In the genomic region with DNA sequence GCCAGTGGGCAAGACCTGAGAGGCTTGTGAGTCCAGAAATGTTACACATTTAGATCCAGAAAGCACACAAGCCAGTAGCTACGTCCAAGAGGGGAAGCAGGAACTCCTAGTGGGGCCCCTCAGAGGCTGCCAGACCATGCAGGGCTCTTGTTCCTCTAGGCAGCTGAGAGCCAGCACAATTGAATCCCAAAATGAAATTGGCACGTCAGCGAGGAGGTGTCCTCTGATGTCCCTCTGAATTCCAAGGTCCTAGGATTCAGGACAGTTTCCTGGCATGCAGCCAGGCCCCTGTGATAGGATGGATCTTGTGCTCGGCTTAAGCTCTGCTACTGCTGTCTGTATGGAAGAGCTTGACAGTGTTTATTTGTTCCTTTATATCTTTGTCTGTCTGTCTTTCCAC, we compare ENCODE assay signal across 9 mouse cellular contexts.
A peak's percentile ranks its signal among the peaks of the same experiment; 100 is the strongest.
DNase-seq lines count a peak whose midpoint lies in the region; ATAC-seq and TF ChIP-seq lines count a peak whose summit lies in the region.
"Had no signal": no experiment of that assay in that cellular context is flagged by ENCODE, and none has a peak within 500 bp of the region (broad histone marks: within the 10 kb centered on the region; RNA-seq: fewer than 3 reads in every experiment).

No protein-coding gene starts in this region.

- no peaks in the 10 kb centered on the region for H3K27me3 ChIP-seq in embryonic facial prominence, embryonic 14.5 days (replicated peaks; ENCODE audit: control insufficient read depth, insufficient read depth, low read length)
- no peaks in the 10 kb centered on the region for H3K27me3 ChIP-seq in embryonic facial prominence, embryonic 10.5 days (replicated peaks; ENCODE audit: low read depth, poor library complexity, severe bottlenecking)
- H3K27me3 ChIP-seq in heart, adult 2 months (ENCODE audit: control insufficient read depth, insufficient read depth, low read length), result no peaks in the 10 kb centered on the region
- H3K27me3 ChIP-seq: limb, embryonic 15.5 days had no signal

- 50% methylated on average over 4 of the region's 4 CpGs for WGBS in embryonic facial prominence, embryonic 14.5 days
- WGBS in embryonic facial prominence, embryonic 10.5 days, result 64% methylated on average over 4 of the region's 4 CpGs
- WGBS in heart, adult 2 months, result 7% methylated on average over 4 of the region's 4 CpGs

- H3K9ac ChIP-seq in embryonic facial prominence, embryonic 14.5 days (ENCODE audit: low read depth, low read length), result no peak overlapping the region
- H3K9ac ChIP-seq in heart, adult 2 months (ENCODE audit: low read depth, low read length), result no peak overlapping the region
- H3K9ac ChIP-seq: limb, embryonic 15.5 days had no signal

- H3K36me3 ChIP-seq in embryonic facial prominence, embryonic 14.5 days (ENCODE audit: control insufficient read depth, insufficient read depth, low read length), result no peaks in the 10 kb centered on the region
- no peaks in the 10 kb centered on the region for H3K36me3 ChIP-seq in embryonic facial prominence, embryonic 10.5 days (replicated peaks)
- peaks cover 4% of the 10 kb centered on the region for H3K36me3 ChIP-seq in heart, adult 2 months (ENCODE audit: control insufficient read depth, insufficient read depth, low read length)
- H3K36me3 ChIP-seq: limb, embryonic 15.5 days had no signal

- no peak for ATAC-seq in embryonic facial prominence, embryonic 14.5 days (ENCODE audit: low read depth)
- ATAC-seq in granulocyte monocyte progenitor cell, adult 5-6 weeks (replicated peaks; ENCODE audit: poor library complexity, severe bottlenecking), result no peak

- no peak for TF ChIP-seq CTCF in heart, adult 2 months (IDR thresholded peaks at IDR 0.05)

- intact Hi-C loops in heart, adult 2 months (cut with DNase I), result loop anchor here (5.0 kb wide), 2 partner anchors 44 to 1506 kb away; no protein-coding TSS in a partner anchor

- H3K4me1 ChIP-seq in embryonic facial prominence, embryonic 14.5 days (ENCODE audit: control insufficient read depth, insufficient read depth, low read length), result 0 out of 2 replicates have a peak, but pooled peaks cover 3% of the 10 kb centered on the region
- no peaks in the 10 kb centered on the region for H3K4me1 ChIP-seq in embryonic facial prominence, embryonic 10.5 days
- peaks cover 11% of the 10 kb centered on the region for H3K4me1 ChIP-seq in heart, adult 2 months (ENCODE audit: control insufficient read depth, insufficient read depth, low read length)

- H3K9me3 ChIP-seq in embryonic facial prominence, embryonic 14.5 days (ENCODE audit: control insufficient read depth, low read length), result no peaks in the 10 kb centered on the region
- H3K9me3 ChIP-seq in embryonic facial prominence, embryonic 10.5 days, result no peaks in the 10 kb centered on the region
- H3K9me3 ChIP-seq: limb, embryonic 15.5 days had no signal

- no peak overlapping the region for H3K27ac ChIP-seq in embryonic facial prominence, embryonic 14.5 days (replicated peaks; ENCODE audit: low read depth, low read length)
- H3K27ac ChIP-seq in embryonic facial prominence, embryonic 10.5 days (replicated peaks), result no peak overlapping the region
- peak overlapping the region; percentile 92 for H3K27ac ChIP-seq in heart, adult 2 months
- H3K27ac ChIP-seq: limb, embryonic 15.5 days had no signal

- DNase-seq in embryonic facial prominence, embryonic 14.5 days (ENCODE audit: low spot score), result peak; percentile 51
- no peak for DNase-seq in embryonic facial prominence, embryonic 10.5 days (ENCODE audit: low spot score)
- peak; percentile 26 for DNase-seq in ovary, adult 18-20 months (ENCODE audit: low spot score)
- no peak for DNase-seq in ovary, postnatal 14 days (ENCODE audit: low spot score)
- peak; percentile 64 to 84 for DNase-seq in heart, adult 2 months
- DNase-seq in lung, postnatal 25 days (ENCODE audit: low spot score), result peak; percentile 34
- no peak for DNase-seq in thymus, adult 18-20 months

- no peak overlapping the region for H3K4me3 ChIP-seq in embryonic facial prominence, embryonic 14.5 days (ENCODE audit: low read depth, low read length)
- H3K4me3 ChIP-seq in embryonic facial prominence, embryonic 10.5 days, result no peak overlapping the region
- H3K4me3 ChIP-seq in heart, adult 2 months, result no peak overlapping the region
- H3K4me3 ChIP-seq: limb, embryonic 15.5 days had no signal

- no peaks in the 10 kb centered on the region for H3K79me2 ChIP-seq in heart, adult 2 months (replicated peaks; ENCODE audit: control insufficient read depth, insufficient read depth, low read length)

- H3K4me2 ChIP-seq in embryonic facial prominence, embryonic 14.5 days (ENCODE audit: low read depth, low read length), result no peak overlapping the region
- H3K4me2 ChIP-seq: limb, embryonic 15.5 days had no signal

- peak; percentile 75 for TF ChIP-seq EP300 in heart, adult 2 months (IDR thresholded peaks at IDR 0.05; ENCODE audit: insufficient read depth, low read depth, low read length)

- 0 out of 2 replicates have a peak, but pooled peaks have one; percentile 19 for TF ChIP-seq POLR2A in heart, adult 2 months (IDR thresholded peaks at IDR 0.05; ENCODE audit: insufficient read depth, low read depth, low read length)

Comparison
In these comparisons a context has a peak if more than half of its experiments do, and no peak if none do; other contexts are left out.
1. DNase-seq: peak in embryonic facial prominence, embryonic 14.5 days (single experiment), ovary, adult 18-20 months (single experiment), heart, adult 2 months (2 of 2) and lung, postnatal 25 days (single experiment); none in embryonic facial prominence, embryonic 10.5 days (single experiment), ovary, postnatal 14 days (single experiment) and thymus, adult 18-20 months (0 of 2).